Mouse (Mus musculus) erythroblast, embryonic 14.5 days (primary cell): ENCODE data around the gene Acvr1. TPM values are rescaled to one million over a fixed set of nuclear protein-coding genes. Genes with fewer than 3 reads are reported as not detected.

Experiments
- H3K27me3 ChIP-seq: 2 replicates; pipeline ENCODE4 v1.6.1; 2012; ENCODE audit warnings: inconsistent platforms; ENCODE audit not compliant: control insufficient read depth
- H3K36me3 ChIP-seq: 2 replicates; pipeline ENCODE4 v1.6.1; 2012; ENCODE audit warnings: mild to moderate bottlenecking, inconsistent platforms; ENCODE audit not compliant: control insufficient read depth
- H3K4me1 ChIP-seq: 2 replicates; pipeline ENCODE4 v1.6.1; 2012; ENCODE audit warnings: inconsistent platforms; ENCODE audit not compliant: control insufficient read depth
- H3K4me3 ChIP-seq: replicated peaks from 2 replicates; pipeline ENCODE3; 2012; ENCODE audit warnings: moderate library complexity, mild to moderate bottlenecking, inconsistent platforms
- H3K9me3 ChIP-seq: 2 replicates; pipeline ENCODE4 v1.6.1; 2012; ENCODE audit warnings: low read length, inconsistent platforms, mixed read lengths; ENCODE audit not compliant: control insufficient read depth
- GATA1 ChIP-seq: IDR thresholded peaks from 2 replicates; pipeline ENCODE4 v1.6.1; 2012; ENCODE audit warnings: low read length, inconsistent platforms, mixed read lengths
- TAL1 ChIP-seq: IDR thresholded peaks from 3 replicates; pipeline ENCODE4 v1.6.1; 2012; ENCODE audit warnings: low read length, inconsistent platforms, mixed read lengths
- polyA plus RNA-seq: library from polyadenylated mRNA; stranded (reverse); fragments of >175 nt; gene quantifications from 2 replicates; pipeline ENCODE4 v1.2.3, GENCODE M21; 2012

The Acvr1 gene
- polyA plus RNA-seq, 1 experiment, result not detected

- Histone ChIP-seq H3K4me1 (no peaks in the 10 kb centered on the region), H3K27me3 (no peaks in the 10 kb centered on the region), H3K9me3 (no peaks in the 10 kb centered on the region), H3K4me3 (no peak overlapping the region), H3K36me3 (no peaks in the 10 kb centered on the region)
- TF ChIP-seq TAL1 (no peak), GATA1 (no peak)
Observed at GRCm38 (mm10) chr2:58418109-58418508, 148.8 kb downstream of the Acvr1 start.

GRCm38 (mm10) chr2:58417684-58418083, 149.3 kb downstream of the Acvr1 start:
- Histone ChIP-seq H3K4me1 (no peaks in the 10 kb centered on the region), H3K4me3 (no peak overlapping the region), H3K36me3 (no peaks in the 10 kb centered on the region), H3K9me3 (no peaks in the 10 kb centered on the region), H3K27me3 (no peaks in the 10 kb centered on the region)
- no peak for TF ChIP-seq TAL1
- no peak for TF ChIP-seq GATA1

- Histone ChIP-seq H3K27me3 (no peaks in the 10 kb centered on the region), H3K4me1 (no peaks in the 10 kb centered on the region), H3K4me3 (no peak overlapping the region), H3K36me3 (no peaks in the 10 kb centered on the region), H3K9me3 (no peaks in the 10 kb centered on the region)
- TF ChIP-seq GATA1 (no peak), TAL1 (no peak)
Observed at GRCm38 (mm10) chr2:58415037-58415436, 151.9 kb downstream of the Acvr1 start.

GRCm38 (mm10) chr2:58408926-58409634, 157.9 kb downstream of the Acvr1 start:
- H3K4me3 ChIP-seq, result no peak overlapping the region
- H3K36me3 ChIP-seq, result no peaks in the 10 kb centered on the region
- TF ChIP-seq TAL1, result no peak
- no peak for TF ChIP-seq GATA1
- no peaks in the 10 kb centered on the region for H3K4me1 ChIP-seq
- H3K9me3 ChIP-seq, result no peaks in the 10 kb centered on the region
- H3K27me3 ChIP-seq, result no peaks in the 10 kb centered on the region

- Histone ChIP-seq H3K36me3 (no peaks in the 10 kb centered on the region), H3K9me3 (no peaks in the 10 kb centered on the region), H3K4me3 (no peak overlapping the region), H3K4me1 (no peaks in the 10 kb centered on the region), H3K27me3 (no peaks in the 10 kb centered on the region)
- TF ChIP-seq GATA1 (no peak), TAL1 (no peak)
Observed at GRCm38 (mm10) chr2:58403481-58403880, 163.5 kb downstream of the Acvr1 start.

GRCm38 (mm10) chr2:58388601-58389000, 178.4 kb downstream of the Acvr1 start:
- peaks cover 4% of the 10 kb centered on the region; the same call in 1 of the 2 replicates for H3K9me3 ChIP-seq
- no peaks in the 10 kb centered on the region for H3K4me1 ChIP-seq

GRCm38 (mm10) chr2:58380020-58380419, 186.9 kb downstream of the Acvr1 start:
- Histone ChIP-seq H3K4me1 (no peaks in the 10 kb centered on the region), H3K27me3 (no peaks in the 10 kb centered on the region), H3K36me3 (no peaks in the 10 kb centered on the region), H3K4me3 (no peak overlapping the region), H3K9me3 (no peaks in the 10 kb centered on the region)
- TF ChIP-seq TAL1 (no peak), GATA1 (no peak)

More at GRCm38 (mm10) chr2:58388601-58389000, 178.4 kb downstream of the Acvr1 start:
- TF ChIP-seq TAL1 (no peak), GATA1 (no peak)
- H3K36me3 ChIP-seq, result no peaks in the 10 kb centered on the region
- H3K27me3 ChIP-seq, result no peaks in the 10 kb centered on the region
- H3K4me3 ChIP-seq, result no peak overlapping the region

GRCm38 (mm10) chr2:58379475-58379874, 187.5 kb downstream of the Acvr1 start:
- H3K27me3 ChIP-seq, result no peaks in the 10 kb centered on the region
- H3K4me1 ChIP-seq, result no peaks in the 10 kb centered on the region
- H3K9me3 ChIP-seq, result no peaks in the 10 kb centered on the region
- TF ChIP-seq TAL1 (no peak), GATA1 (no peak)
- no peaks in the 10 kb centered on the region for H3K36me3 ChIP-seq
- H3K4me3 ChIP-seq, result no peak overlapping the region

GRCm38 (mm10) chr2:58377417-58378130, 189.4 kb downstream of the Acvr1 start:
- Histone ChIP-seq H3K4me1 (no peaks in the 10 kb centered on the region), H3K36me3 (no peaks in the 10 kb centered on the region), H3K27me3 (no peaks in the 10 kb centered on the region), H3K4me3 (no peak overlapping the region), H3K9me3 (no peaks in the 10 kb centered on the region)
- TF ChIP-seq TAL1 (no peak), GATA1 (no peak)
